Mouse (Mus musculus): ENCODE measurements at regions not wholly inside any gene's neighbourhood (a gene's known extent, or its start where the extent isn't known, plus 50 kb on each side); places are given as distances from the start of the nearest gene placed in this dataset.

GRCm38 (mm10) chr12:20614766-20615165, 375.5 kb upstream of the Asap2 start:
- peak; percentile 80 for DNase-seq

All from heart, postnatal 4 days (tissue).